Mouse (Mus musculus) frontal cortex, adult (tissue): Measurements from ENCODE around the gene Btbd16.

Experiments
- ATAC-seq: cut with Nextera tagmentation; 2 replicates; pipeline ENCODE4 v1.9.2; 2017; ENCODE audit warnings: mild to moderate bottlenecking, moderate library complexity, mixed read lengths; ENCODE audit not compliant: low TSS enrichment

Btbd16 gene

DNA sequence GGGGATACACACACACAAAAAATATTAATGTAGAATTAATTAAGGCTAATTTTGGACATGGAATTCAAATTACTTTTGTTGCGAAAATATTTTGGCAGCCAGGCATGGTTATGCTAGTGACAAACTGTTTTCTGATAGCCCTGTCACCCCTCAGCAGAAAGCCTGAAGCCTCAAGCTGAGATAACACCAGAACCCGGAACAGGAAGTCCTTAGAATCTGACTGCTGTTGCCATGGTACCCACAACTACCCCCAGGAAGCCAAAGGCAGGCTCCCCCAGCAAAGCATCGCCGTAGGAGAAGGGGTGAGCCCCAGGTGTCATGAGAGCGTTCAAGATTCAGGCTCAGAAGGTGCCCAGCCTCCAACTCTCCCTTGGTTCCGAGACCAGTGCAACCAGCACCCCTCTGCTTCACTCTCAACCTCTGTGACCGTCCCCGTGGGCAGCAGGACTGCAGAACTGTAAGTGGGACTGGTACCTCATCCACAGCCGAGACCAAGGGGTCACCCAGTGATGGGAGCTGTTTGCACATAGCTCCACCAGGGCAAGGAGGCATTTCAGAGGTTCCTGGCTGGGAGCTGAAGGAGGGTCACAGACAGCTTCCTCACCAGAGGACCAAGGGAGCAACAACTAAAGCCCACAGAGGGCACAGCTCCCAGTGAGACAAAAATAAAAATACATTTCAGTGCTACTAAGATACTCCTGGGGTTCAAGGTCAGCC, at the start of gene Btbd16:
Gene Btbd16, plus strand, starts transcription at position 156 of the 717 bp plus-strand sequence.
- no peak for ATAC-seq

- peak; percentile 67; the same call in 1 of the 2 replicates for ATAC-seq
Measured at GRCm38 (mm10) chr7:130726185-130726584, 47.7 kb upstream of the Btbd16 start.

- ATAC-seq, result no peak
Measured at GRCm38 (mm10) chr7:130726724-130727422, 47.0 kb upstream of the Btbd16 start.

DNA sequence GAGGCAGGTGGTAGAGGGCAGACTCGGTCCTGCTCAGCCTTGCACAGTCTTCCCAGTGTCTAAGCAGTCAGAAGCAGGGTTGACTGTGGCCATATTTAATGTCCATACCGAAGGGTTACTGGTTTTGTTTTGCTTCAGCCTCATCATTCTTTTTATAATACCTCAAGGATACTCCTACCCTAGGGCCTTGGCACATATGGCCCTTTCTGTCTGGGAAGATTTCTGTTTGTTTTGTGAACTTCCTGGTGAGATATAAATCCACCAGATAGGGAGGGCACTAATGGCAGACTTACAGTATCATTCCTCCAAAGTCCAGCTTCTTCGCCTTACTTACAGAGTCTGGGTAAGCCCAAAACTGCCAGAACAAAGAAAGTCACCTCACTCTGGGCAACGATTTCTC, 46.3 kb upstream of the Btbd16 start:
- no peak for ATAC-seq

DNA sequence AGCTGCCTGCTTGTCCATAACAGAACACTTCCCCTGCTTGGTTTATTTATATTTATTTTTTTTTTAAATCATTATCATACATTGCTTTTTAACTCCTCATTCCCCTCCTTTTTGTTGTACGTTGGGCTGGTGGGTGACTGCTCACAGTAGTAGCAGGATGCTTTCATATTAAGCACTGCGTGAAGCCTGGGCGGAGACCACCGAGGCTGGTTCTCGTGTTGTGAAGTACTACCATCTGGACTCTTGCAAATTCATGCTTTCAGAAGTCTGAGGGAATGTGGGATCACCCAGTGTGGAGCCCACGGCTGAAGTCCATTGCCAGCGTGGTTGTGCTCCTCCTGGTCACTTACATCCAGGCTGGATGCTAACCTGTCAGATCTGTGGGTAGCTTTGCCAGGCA, 42.1 kb upstream of the Btbd16 start:
- ATAC-seq, result peak; percentile 26; the same call in 1 of the 2 replicates

DNA sequence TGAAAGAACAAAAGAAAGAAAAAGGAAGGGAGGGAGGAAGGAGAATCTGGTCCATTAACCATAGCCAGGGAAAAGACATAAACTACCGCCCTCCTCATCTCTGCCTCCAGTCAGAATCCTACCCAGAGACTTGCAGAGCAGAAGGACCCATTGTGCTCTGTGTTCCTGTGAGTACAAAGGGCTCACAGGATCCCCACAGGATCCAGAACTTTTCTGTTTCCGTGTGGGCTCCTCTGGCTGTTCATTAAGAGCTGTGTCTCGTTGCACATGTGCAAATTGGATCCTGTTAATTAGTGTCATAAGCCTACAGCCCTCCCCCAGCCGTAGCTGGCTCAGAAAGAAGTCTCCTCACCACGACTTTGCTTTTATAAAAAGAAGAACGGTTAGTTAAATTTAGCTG, 41.0 kb upstream of the Btbd16 start:
- ATAC-seq, result 0 out of 2 replicates have a peak, but pooled peaks have one; percentile 21

- no peak for ATAC-seq
Measured at GRCm38 (mm10) chr7:130733423-130733822, 40.4 kb upstream of the Btbd16 start.

DNA sequence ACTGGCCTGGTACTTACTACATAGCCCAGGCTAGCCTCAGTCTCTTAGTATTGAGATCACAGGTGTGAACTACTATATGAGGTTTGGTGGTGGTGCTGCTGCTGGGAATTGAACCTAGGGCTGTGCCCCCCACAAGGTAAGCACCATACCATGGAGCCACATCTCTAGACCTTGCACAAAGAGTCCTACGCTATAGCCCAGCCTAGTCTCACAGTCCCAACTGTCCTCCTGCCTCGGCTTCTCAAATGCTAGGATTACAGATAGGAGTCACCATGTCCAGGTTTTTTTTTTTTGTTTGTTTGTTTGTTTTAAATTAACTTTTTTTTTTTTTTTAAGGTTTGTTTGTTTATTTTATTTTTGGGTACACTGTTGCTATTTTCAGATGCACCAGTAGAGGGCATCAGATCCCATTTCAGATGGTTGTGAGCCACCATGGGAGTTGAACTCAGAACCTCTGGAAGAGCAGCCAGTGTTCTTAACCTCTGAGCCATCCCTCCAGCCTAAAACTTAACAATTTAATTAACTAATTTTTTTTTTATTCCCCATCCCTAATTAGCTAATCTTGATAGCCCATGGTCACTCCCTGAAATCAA, 39.6 kb upstream of the Btbd16 start:
- no peak for ATAC-seq

DNA sequence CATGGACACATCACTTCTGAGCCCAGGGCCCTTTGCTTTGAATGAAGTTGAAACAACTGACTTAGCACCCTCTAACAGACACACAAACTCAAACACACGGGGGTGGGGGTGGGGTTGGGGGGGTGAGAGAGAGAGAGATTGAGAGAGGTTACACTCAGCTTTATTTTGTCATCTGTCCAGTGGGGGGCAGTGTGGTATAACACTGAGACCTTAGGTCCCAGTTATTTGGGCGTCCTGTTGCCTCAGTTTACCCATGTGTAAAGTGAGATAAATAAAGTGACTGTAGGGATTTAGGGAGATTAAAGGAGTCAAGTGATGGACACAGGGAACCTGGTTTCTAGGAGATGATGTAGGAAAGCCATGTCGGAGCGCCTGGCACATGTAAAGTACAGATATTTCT, 32.8 kb upstream of the Btbd16 start:
- ATAC-seq, result no peak

DNA sequence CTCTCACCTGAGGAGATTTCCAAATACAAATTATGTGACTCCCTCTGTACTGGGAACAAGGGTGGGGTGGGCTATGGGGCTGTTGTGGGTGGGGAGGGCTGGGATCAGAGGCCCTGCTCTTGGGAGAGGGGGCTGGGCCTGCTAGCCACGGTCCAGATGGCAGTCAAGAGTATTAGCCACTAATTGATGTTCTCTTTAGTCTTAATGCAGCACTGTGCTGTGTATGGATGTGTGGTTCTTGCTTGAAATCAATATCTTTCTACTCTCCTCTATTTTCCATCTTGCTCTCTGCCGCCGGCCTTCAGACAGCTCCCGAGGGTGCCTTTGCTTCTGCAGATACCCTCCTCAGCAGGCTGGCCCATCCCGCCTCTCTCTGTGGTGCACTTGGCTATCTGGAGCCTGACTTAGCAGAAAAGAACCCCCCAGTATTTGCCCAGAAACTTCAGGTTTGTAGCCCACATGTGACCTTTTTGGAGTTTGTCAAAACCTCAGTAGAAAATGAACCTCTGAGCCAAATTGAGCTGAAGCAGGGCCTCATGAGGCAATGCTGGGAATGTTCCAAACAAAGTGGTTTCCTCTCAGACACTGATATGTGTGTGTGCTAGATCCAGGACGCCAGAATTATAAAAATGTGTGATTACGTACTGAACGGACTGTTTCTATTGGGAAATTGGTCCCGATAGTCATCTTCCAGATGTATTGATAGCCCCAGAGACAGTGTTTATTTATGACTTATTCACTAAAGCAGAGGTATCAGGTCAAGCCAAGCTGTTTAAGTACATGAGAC, 30.4 kb upstream of the Btbd16 start:
- ATAC-seq, result no peak

DNA sequence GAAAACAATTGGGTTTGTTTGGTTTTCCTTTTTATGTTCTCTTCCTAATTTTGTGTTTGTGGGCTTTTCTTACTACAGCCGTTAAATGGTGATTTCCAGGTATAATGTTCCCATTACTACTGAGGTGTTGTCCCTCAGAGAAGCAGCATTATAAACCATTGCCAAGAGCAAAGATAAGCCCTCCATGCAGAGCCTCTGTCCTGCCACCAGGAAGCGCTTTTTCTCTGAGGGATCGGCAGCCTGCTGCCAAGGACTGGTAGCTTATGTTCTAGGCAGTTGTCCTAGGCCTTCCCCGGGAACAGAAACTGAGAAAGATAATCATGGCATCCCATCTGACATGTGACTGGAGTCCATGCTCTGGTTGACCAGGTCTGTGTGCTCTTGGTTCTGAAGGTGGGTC, 24.7 kb upstream of the Btbd16 start:
- ATAC-seq, result no peak

GRCm38 (mm10) chr7:130750752-130751490, 22.9 kb upstream of the Btbd16 start:
- ATAC-seq, result no peak

DNA sequence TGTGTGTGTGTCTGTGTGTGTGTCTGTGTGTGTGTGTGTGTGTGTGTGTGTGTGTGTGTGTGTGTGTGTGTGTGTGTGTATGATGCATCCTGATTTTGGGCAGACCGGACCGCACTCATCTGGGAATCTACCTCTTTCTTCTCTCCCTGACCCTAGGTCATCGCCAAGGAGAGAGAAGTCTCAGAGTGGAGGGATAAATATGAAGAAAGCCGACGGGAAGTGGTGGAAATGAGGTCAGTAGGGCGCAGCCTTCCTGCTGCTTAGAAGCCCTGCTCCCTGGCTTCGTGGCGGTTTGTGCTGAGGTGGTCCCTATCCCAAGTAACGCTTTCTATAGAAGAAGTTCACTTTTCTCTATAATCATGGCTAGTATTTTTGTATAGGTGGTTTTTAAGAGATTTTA, 22.2 kb upstream of the Btbd16 start:
- ATAC-seq, result no peak

DNA sequence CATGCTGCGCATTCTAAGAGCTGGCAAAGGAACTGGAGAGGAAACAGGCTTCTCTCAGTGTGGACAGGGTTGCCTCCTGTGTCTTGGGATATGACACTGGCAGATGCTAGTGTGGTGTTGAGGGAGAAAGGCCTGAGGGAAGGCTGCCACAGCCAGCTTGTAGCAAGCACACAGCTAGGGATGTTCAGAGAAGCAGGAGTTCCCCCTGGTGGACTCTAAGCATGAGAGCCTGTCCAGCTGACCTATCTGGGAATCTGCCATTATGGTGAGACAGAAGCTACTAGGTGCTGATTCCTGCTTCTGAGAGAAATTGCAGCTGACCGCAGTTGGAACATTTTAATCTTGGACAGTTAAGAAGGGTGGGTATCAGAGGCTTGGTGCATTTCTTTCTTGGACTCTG, 19.1 kb upstream of the Btbd16 start:
- ATAC-seq, result peak; percentile 48; the same call in 1 of the 2 replicates

DNA sequence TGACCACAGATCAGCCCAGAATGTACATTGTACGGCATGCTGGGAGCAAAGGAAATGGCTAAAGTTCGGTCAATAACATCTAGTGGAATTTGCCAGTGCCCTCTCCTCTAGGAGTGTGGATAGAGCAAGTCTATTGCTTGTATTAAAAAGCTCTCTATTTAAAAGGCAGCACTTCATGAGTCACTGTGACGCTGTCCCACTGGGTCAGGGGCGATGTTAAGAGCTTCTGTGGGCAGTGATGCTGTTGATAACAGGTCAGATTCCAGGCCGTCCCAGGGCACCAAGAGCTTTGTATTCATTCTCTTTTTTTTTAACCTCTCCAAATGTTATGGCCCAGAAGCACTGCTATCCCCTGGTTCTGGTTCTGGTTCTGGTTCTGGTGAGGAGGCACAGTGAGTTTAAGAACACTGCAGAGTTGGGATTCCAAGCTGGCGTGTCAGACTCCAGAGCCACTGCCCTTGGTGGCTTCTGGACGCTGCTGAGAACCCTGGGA, 17.5 kb upstream of the Btbd16 start:
- no peak for ATAC-seq

- ATAC-seq, result no peak
Measured at GRCm38 (mm10) chr7:130757326-130757865, 16.5 kb upstream of the Btbd16 start.

- peak; percentile 80 for ATAC-seq
Measured at GRCm38 (mm10) chr7:130762071-130762897, 11.6 kb upstream of the Btbd16 start.

- ATAC-seq, result no peak
Measured at GRCm38 (mm10) chr7:130764160-130764559, 9.7 kb upstream of the Btbd16 start.

- ATAC-seq, result peak; percentile 46; the same call in 1 of the 2 replicates
Measured at GRCm38 (mm10) chr7:130766411-130767170, 7.3 kb upstream of the Btbd16 start.
